Mouse (Mus musculus) monocyte, adult 2 months (primary cell): Measurements from ENCODE around the gene Gda.

ENCODE experiments used
- DNase-seq, 2 experiments: peaks; one replicate each; pipeline ENCODE4 v3.0.0; 2022; ENCODE audit warnings: low spot score in 2 of 2, low read depth in 1 of 2

The Gda gene

GRCm38 (mm10) chr19:21373073-21373755 lies 100.0 kb downstream of the Gda start:
- no peak for DNase-seq

GRCm38 (mm10) chr19:21372395-21373072 lies 100.7 kb downstream of the Gda start:
- DNase-seq = no peak

- no peak for DNase-seq
These were observed 101.9 kb downstream of the Gda start for GRCm38 (mm10) chr19:21371337-21371736.

- no peak for DNase-seq
These were observed 102.5 kb downstream of the Gda start for GRCm38 (mm10) chr19:21370782-21371181.

DNA sequence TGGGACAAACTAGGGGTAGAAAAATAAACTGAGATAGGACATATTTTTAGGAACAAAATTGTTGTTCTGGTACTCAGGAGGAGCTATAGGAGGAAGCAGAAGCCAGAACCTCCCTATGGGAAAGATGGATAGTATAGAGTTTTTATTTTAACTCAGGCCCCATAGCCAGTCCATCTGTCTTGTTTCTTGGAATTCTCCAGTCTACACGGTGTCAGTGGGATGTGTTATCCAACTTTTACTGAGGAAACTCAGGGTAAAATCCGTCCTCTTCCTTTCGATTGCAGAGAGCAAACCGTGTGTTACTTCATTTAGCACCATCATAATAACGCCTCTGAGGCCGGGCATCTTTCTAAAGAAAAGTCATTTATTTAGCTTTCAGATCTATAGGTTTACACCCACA lies 104.1 kb downstream of the Gda start:
- no peak for DNase-seq

GRCm38 (mm10) chr19:21368595-21368994 lies 104.7 kb downstream of the Gda start:
- no peak for DNase-seq

GRCm38 (mm10) chr19:21357792-21358191 lies 115.5 kb downstream of the Gda start:
- DNase-seq = no peak

DNA sequence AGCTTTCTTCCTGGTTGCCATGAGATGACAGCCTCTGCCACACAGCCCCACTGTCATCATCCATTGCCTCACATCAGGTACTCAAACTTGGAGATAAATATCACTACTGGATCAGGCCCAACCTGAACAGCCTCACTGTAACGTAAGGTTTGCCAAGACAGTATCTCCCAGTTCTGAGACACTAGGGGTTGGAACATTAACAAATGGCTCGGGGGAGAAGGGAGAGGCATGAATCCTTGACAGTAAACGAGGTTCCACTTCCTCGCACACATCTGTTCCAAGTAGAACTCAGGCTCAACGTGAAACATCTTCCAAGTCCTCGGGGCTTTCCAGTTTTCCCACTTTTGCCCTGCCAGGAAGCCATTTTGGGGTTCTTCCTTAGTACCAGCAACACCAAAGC lies 123.6 kb downstream of the Gda start:
- DNase-seq = no peak

- no peak for DNase-seq
These were observed 126.6 kb downstream of the Gda start for GRCm38 (mm10) chr19:21346646-21347045.
